Mouse (Mus musculus): ENCODE results near the gene Zfp810.

- TF ChIP-seq POLR2A (IDR thresholded peaks at IDR 0.05; ENCODE audit: control insufficient read depth, extremely low read depth, insufficient read depth, low read length, poor library complexity) (no peak), CTCF (IDR thresholded peaks at IDR 0.05; ENCODE audit: borderline replicate concordance, control insufficient read depth, extremely low read depth, insufficient read depth, low read length, poor library complexity) (no peak)
Observed at GRCm38 (mm10) chr9:22324579-22324978, 17.1 kb upstream of the Zfp810 start.

Measured in thymus, adult 2 months (tissue).